19 mouse cellular contexts compared by ENCODE assay signal in the genomic region with DNA sequence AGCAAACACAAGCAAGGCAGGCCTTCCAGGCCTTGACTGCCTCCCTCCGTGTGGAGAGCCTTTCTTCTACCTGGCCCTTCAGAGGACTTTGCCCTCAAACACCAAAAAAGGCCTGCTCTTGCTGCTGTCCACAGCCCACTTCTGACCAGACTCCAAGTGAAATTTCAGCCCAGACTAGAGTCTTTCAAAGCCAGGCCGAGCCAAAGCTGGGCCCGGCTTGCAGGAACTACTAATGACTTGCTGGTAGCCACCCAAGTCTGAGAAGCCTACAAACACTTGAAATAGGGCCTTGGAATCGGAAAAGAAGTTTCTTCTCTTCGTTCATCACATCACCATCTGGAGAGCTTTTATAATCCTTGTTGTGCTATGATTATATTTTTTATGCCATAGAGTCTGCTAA.
DNase-seq lines count a peak whose midpoint lies in the region; TF ChIP-seq lines count a peak whose summit lies in the region.
"Had no signal": no experiment of that assay in that cellular context is flagged by ENCODE, and none has a peak within 500 bp of the region (broad histone marks: within the 10 kb centered on the region; RNA-seq: fewer than 3 reads in every experiment).

No protein-coding gene starts in this region.

- WGBS in kidney, adult 2 months = 68% methylated on average over 5 of the region's 5 CpGs
- 70% methylated on average over 5 of the region's 5 CpGs for WGBS in lung, adult 2 months

- no peak for TF ChIP-seq POLR2A in kidney, adult 2 months (IDR thresholded peaks at IDR 0.05; ENCODE audit: low read depth, low read length)
- no peak for TF ChIP-seq POLR2A in lung, adult 2 months (IDR thresholded peaks at IDR 0.05; ENCODE audit: borderline replicate concordance, extremely low read depth, low read depth, low read length)

- no peaks in the 10 kb centered on the region for H3K36me3 ChIP-seq in kidney, adult 2 months (ENCODE audit: control insufficient read depth, insufficient read depth, low read length)
- H3K36me3 ChIP-seq: heart, embryonic 13.5 days; hindbrain, embryonic 15.5 days; limb, embryonic 13.5 days; midbrain, embryonic 12.5 days; stomach, embryonic 15.5 days had no signal

- peak; percentile 13 for DNase-seq in adrenal gland, postnatal 10 days
- DNase-seq in adrenal gland, postnatal 25 days = no peak
- peak; percentile 41 for DNase-seq in kidney, adult 2 months
- no peak for DNase-seq in kidney, adult 11 months
- peak; percentile 14 for DNase-seq in lung, postnatal 25 days (ENCODE audit: low spot score)
- no peak for DNase-seq in lung, adult 2 months
- peak; percentile 23 to 48 for DNase-seq in layer of hippocampus, postnatal 14 days (ENCODE audit: low spot score in 2 of 2)
- no peak for DNase-seq in testis, postnatal 10 days (ENCODE audit: low spot score)
- DNase-seq: cerebellum, adult 18-20 months; kidney, adult 18-20 months; lung, embryonic 14.5 days; thymus, postnatal 14 days had no signal

- no peaks in the 10 kb centered on the region for H3K27me3 ChIP-seq in kidney, adult 2 months (replicated peaks; ENCODE audit: control insufficient read depth, insufficient read depth, low read length)
- H3K27me3 ChIP-seq: CH12.LX; heart, embryonic 13.5 days; hindbrain, embryonic 15.5 days; limb, embryonic 13.5 days; midbrain, embryonic 12.5 days; stomach, embryonic 15.5 days had no signal

- no peaks in the 10 kb centered on the region; the same call in 1 of the 2 replicates for H3K4me1 ChIP-seq in kidney, adult 2 months (ENCODE audit: control insufficient read depth, insufficient read depth, low read length)
- H3K4me1 ChIP-seq in lung, adult 2 months (ENCODE audit: control insufficient read depth, insufficient read depth, low read length) = peaks cover 3% of the 10 kb centered on the region
- H3K4me1 ChIP-seq: hindbrain, embryonic 15.5 days; limb, embryonic 13.5 days; midbrain, embryonic 12.5 days; stomach, embryonic 15.5 days had no signal

- H3K4me3 ChIP-seq in kidney, adult 2 months (ENCODE audit: insufficient read depth, low read depth, low read length) = no peak overlapping the region
- H3K4me3 ChIP-seq in lung, adult 2 months (replicated peaks; ENCODE audit: extremely low read depth, low read depth, low read length) = no peak overlapping the region
- H3K4me3 ChIP-seq: heart, embryonic 13.5 days; hindbrain, embryonic 15.5 days; limb, embryonic 13.5 days; midbrain, embryonic 12.5 days; myocyte; stomach, embryonic 15.5 days had no signal

- no peak overlapping the region for H3K27ac ChIP-seq in kidney, adult 2 months (ENCODE audit: insufficient read depth, low read depth, low read length)
- H3K27ac ChIP-seq: heart, embryonic 13.5 days; hindbrain, embryonic 15.5 days; limb, embryonic 13.5 days; midbrain, embryonic 12.5 days; stomach, embryonic 15.5 days had no signal

- no peak for TF ChIP-seq CTCF in kidney, adult 2 months (conservative IDR thresholded peaks at IDR 0.05; ENCODE audit: insufficient read depth, insufficient read length, low read depth, low read length)
- TF ChIP-seq CTCF in lung, adult 2 months (IDR thresholded peaks at IDR 0.05; ENCODE audit: insufficient read depth, low read length) = no peak

Comparison
In these comparisons a context has a peak if more than half of its experiments do, and no peak if none do; other contexts are left out.
1. DNase-seq: peak in adrenal gland, postnatal 10 days (single experiment), kidney, adult 2 months (single experiment), lung, postnatal 25 days (single experiment) and layer of hippocampus, postnatal 14 days (2 of 2); none in adrenal gland, postnatal 25 days (single experiment), kidney, adult 11 months (single experiment), lung, adult 2 months (single experiment) and testis, postnatal 10 days (single experiment).